Mouse (Mus musculus): ENCODE measurements around the gene Tirap. TPM values are rescaled to one million over a fixed set of nuclear protein-coding genes. Genes with fewer than 3 reads are reported as not detected.

Tirap gene
- polyA plus RNA-seq, 1 experiment from 2014 or later, result 11.9 TPM

- Histone ChIP-seq H3K27ac (peak within 1 kb of the TSS; percentile 86), H3K4me2 (peak within 1 kb of the TSS; percentile 73), H3K36me3 (replicated peaks) (peaks cover 60% of the 10 kb centered on the region), H3K4me3 (replicated peaks) (peak within 1 kb of the TSS; percentile 67), H3K4me1 (peaks cover 18% of the 10 kb centered on the region), H3K9me3 (no peaks in the 10 kb centered on the region), H3K9ac (peak within 1 kb of the TSS; percentile 82), H3K27me3 (no peaks in the 10 kb centered on the region)
- WGBS, result under 1% methylated on average over 72 of the region's 72 CpGs
- ATAC-seq (ENCODE audit: low FRiP score), result peak; percentile 100
Measured at GRCm38 (mm10) chr9:35210542-35211474, 10.7 kb upstream of the Tirap start, which contains the start of gene Foxred1. Gene Foxred1 (minus strand): TSS chr9:35211055.

- Histone ChIP-seq H3K4me2 (no peak overlapping the region), H3K4me3 (replicated peaks) (no peak overlapping the region), H3K36me3 (replicated peaks) (peaks cover 45% of the 10 kb centered on the region), H3K9me3 (no peaks in the 10 kb centered on the region), H3K27me3 (no peaks in the 10 kb centered on the region), H3K27ac (no peak overlapping the region), H3K4me1 (peaks cover 11% of the 10 kb centered on the region), H3K9ac (no peak overlapping the region)
- no peak for ATAC-seq (ENCODE audit: low FRiP score)
- 97% methylated on average over 2 of the region's 2 CpGs for WGBS
Measured at GRCm38 (mm10) chr9:35204421-35204820, 4.3 kb upstream of the Tirap start.

DNA sequence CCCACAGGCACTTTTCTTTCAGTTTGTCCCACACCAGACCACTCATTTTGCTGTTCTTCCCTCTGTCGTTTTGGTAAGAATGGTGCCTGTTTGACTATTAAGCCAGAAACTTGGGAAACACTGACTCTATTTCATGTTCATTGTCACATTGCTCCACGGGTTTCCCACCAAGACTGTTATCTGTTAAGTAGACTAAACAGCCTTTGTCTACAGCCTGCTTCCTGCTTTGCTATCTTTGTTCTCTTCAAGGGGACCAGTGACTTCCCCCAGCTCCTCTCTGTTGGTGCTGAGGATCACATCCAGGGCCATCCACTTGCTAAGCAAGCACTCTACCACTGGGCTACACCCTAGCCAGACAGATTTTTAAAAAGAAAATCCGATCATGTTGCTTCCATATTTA lies 3.4 kb upstream of the Tirap start:
- H3K9me3 ChIP-seq, result no peaks in the 10 kb centered on the region
- no peaks in the 10 kb centered on the region for H3K27me3 ChIP-seq
- no peak for ATAC-seq (ENCODE audit: low FRiP score)
- H3K4me3 ChIP-seq (replicated peaks), result no peak overlapping the region
- H3K36me3 ChIP-seq (replicated peaks), result peaks cover 45% of the 10 kb centered on the region
- H3K27ac ChIP-seq, result no peak overlapping the region
- H3K4me1 ChIP-seq, result peaks cover 19% of the 10 kb centered on the region
- H3K4me2 ChIP-seq, result no peak overlapping the region
- no peak overlapping the region for H3K9ac ChIP-seq
- WGBS, result 80% methylated on average over 3 of the region's 3 CpGs

DNA sequence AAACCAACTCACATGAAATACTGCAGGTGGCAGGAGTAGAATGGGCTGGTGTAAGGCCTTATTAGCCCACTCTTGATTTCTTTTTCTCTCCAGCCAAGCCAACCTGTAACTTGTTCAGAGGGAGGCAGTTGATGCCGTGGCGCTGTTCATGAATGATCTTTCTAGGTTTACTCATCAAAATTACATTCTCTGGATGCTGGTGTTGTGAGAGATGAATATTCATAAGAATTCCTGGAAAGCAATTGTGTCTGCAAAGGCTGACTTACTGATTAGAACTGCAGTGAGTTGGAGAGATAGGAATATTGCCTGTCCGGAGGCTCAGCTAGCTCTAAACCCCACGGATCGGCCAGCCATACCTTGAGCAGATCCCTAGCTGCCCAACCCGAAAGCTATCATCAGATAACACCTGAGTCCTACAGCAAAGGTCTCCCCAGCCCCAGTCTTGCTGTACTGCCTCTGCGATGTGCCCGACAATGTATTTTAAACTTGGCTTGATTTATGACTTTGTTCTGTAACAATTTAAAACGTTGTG lies 504 bp upstream of the Tirap start:
- Histone ChIP-seq H3K27ac (no peak overlapping the region), H3K27me3 (no peaks in the 10 kb centered on the region), H3K4me3 (replicated peaks) (peak overlapping the region; percentile 60), H3K9ac (peak overlapping the region; percentile 71), H3K4me1 (peaks cover 21% of the 10 kb centered on the region), H3K36me3 (replicated peaks) (peaks cover 15% of the 10 kb centered on the region), H3K4me2 (peak overlapping the region; percentile 76), H3K9me3 (no peaks in the 10 kb centered on the region)
- no peak for ATAC-seq (ENCODE audit: low FRiP score)
- 69% methylated on average over 9 of the region's 9 CpGs for WGBS

DNA sequence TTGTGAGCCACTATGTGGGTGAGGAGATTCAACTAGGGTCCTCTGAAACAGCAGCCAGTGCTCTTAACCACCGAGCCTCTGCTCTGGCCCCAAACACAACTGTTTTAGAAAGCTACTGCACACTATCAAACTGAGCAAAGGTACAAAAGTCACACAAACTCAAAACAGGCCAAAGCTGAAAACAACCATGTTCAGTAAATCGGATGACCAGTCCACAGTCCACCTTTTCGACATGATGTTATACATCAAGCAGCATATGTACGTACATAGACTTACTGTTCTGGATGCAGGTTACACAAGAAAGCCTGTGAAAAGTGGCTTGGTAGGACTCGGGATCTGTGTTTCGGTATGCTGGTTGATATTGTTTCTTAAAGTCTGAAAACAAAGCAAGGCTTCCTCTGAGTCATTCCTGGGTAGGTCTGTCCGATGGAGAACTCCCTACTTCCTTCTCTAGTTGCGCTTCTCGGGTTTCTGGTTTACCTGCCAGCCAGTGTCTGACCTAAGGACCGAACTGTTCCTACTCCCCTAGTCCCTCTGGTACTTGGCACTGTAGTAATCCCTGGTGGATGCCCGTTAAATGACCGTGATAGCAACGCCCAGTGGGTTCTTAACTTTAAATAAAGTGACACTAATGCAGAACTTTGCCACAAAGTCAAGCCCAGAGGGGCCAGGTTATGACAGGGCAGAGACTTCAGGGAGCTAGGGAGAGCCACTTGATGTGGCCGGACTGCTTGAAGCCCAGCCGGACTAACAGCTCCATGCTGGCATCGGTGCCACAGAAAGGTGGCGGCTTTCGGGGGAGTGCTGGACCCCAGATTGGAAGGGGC lies 933 bp downstream of the Tirap start:
- WGBS, result 25% methylated on average over 18 of the region's 18 CpGs
- ATAC-seq (ENCODE audit: low FRiP score), result peak; percentile 24
- Histone ChIP-seq H3K36me3 (replicated peaks) (peaks cover 1% of the 10 kb centered on the region; the same call in 1 of the 2 replicates), H3K27me3 (no peaks in the 10 kb centered on the region), H3K4me3 (replicated peaks) (peak overlapping the region; percentile 60), H3K9ac (peak overlapping the region; percentile 71), H3K27ac (no peak overlapping the region), H3K4me1 (peaks cover 21% of the 10 kb centered on the region), H3K4me2 (peak overlapping the region; percentile 76), H3K9me3 (no peaks in the 10 kb centered on the region)

DNA sequence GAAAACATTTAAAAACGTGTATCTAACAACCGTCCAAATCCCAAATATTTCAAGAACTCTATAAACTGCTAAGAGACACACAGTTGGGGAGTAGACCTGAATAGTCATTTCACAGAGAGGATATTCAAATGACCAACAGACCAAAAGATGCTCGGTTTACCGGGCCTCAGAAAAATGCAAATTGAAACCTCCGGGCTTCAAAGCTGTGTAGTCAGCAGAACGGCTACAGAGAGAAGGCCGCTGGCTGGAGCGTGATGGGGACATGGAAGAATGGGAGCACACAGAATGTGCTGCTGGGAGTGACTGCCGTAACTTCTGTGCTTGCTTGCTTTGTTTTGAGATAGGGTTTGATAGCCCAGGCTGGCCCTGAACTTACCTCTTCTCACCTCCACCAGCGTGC lies 1.7 kb downstream of the Tirap start:
- H3K9ac ChIP-seq, result no peak overlapping the region
- H3K4me2 ChIP-seq, result no peak overlapping the region; the same call in 1 of the 2 replicates
- no peaks in the 10 kb centered on the region for H3K9me3 ChIP-seq
- H3K27ac ChIP-seq, result no peak overlapping the region
- H3K4me3 ChIP-seq (replicated peaks), result no peak overlapping the region
- no peaks in the 10 kb centered on the region for H3K27me3 ChIP-seq
- no peaks in the 10 kb centered on the region for H3K36me3 ChIP-seq (replicated peaks)
- peaks cover 21% of the 10 kb centered on the region for H3K4me1 ChIP-seq
- ATAC-seq (ENCODE audit: low FRiP score), result no peak
- 81% methylated on average over 10 of the region's 10 CpGs for WGBS

DNA sequence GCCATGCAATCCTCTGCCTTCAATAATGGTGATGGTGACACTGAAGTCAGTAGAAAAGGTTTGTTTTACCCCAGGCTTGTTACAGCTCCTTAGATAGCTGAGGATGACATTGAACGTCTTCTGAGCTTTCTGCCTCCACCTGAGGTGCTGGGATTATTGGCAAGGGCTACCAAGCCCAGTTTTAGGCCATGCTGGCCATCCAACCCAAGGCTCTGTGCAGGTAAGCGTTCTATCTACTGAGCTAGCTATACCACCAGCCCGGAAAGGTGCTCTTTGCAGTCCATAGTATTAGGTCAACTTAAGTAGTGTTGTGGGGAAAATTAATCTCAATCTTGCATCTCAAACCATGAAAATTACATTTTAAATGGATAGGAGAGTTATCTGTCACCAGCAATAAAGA lies 2.5 kb downstream of the Tirap start:
- Histone ChIP-seq H3K27ac (no peak overlapping the region), H3K4me2 (no peak overlapping the region), H3K27me3 (no peaks in the 10 kb centered on the region), H3K9ac (no peak overlapping the region), H3K4me1 (peaks cover 21% of the 10 kb centered on the region), H3K9me3 (no peaks in the 10 kb centered on the region), H3K36me3 (replicated peaks) (no peaks in the 10 kb centered on the region), H3K4me3 (replicated peaks) (no peak overlapping the region)
- no peak for ATAC-seq (ENCODE audit: low FRiP score)
- WGBS, result 88% methylated on average over 3 of the region's 3 CpGs

- no peak overlapping the region for H3K27ac ChIP-seq
- no peak overlapping the region for H3K4me3 ChIP-seq (replicated peaks)
- H3K27me3 ChIP-seq, result no peaks in the 10 kb centered on the region
- no peaks in the 10 kb centered on the region for H3K9me3 ChIP-seq
- H3K9ac ChIP-seq, result no peak overlapping the region
- peaks cover 7% of the 10 kb centered on the region for H3K4me1 ChIP-seq
- 95% methylated on average over 3 of the region's 3 CpGs for WGBS
- H3K36me3 ChIP-seq (replicated peaks), result peaks cover 13% of the 10 kb centered on the region
- H3K4me2 ChIP-seq, result no peak overlapping the region
- no peak for ATAC-seq (ENCODE audit: low FRiP score)
Measured at GRCm38 (mm10) chr9:35194048-35194447, 6.0 kb downstream of the Tirap start.

- Histone ChIP-seq H3K4me2 (no peak overlapping the region), H3K27ac (0 out of 2 replicates have a peak overlapping the region, but pooled peaks have one; percentile 6), H3K9ac (no peak overlapping the region), H3K36me3 (replicated peaks) (peaks cover 22% of the 10 kb centered on the region), H3K4me1 (no peaks in the 10 kb centered on the region), H3K9me3 (no peaks in the 10 kb centered on the region), H3K27me3 (no peaks in the 10 kb centered on the region), H3K4me3 (replicated peaks) (no peak overlapping the region)
- ATAC-seq (ENCODE audit: low FRiP score), result no peak
- 83% methylated on average over 11 of the region's 11 CpGs for WGBS
Measured at GRCm38 (mm10) chr9:35192983-35193542, 7.0 kb downstream of the Tirap start.

GRCm38 (mm10) chr9:35188700-35189099 lies 11.4 kb downstream of the Tirap start:
- WGBS, result 79% methylated on average over 22 of the region's 22 CpGs
- no peaks in the 10 kb centered on the region for H3K27me3 ChIP-seq
- no peak overlapping the region for H3K9ac ChIP-seq
- no peak overlapping the region for H3K4me2 ChIP-seq
- no peaks in the 10 kb centered on the region for H3K9me3 ChIP-seq
- no peaks in the 10 kb centered on the region for H3K4me1 ChIP-seq
- no peak overlapping the region for H3K4me3 ChIP-seq (replicated peaks)
- ATAC-seq (ENCODE audit: low FRiP score), result no peak
- peaks cover 36% of the 10 kb centered on the region for H3K36me3 ChIP-seq (replicated peaks)
- H3K27ac ChIP-seq, result no peak overlapping the region

DNA sequence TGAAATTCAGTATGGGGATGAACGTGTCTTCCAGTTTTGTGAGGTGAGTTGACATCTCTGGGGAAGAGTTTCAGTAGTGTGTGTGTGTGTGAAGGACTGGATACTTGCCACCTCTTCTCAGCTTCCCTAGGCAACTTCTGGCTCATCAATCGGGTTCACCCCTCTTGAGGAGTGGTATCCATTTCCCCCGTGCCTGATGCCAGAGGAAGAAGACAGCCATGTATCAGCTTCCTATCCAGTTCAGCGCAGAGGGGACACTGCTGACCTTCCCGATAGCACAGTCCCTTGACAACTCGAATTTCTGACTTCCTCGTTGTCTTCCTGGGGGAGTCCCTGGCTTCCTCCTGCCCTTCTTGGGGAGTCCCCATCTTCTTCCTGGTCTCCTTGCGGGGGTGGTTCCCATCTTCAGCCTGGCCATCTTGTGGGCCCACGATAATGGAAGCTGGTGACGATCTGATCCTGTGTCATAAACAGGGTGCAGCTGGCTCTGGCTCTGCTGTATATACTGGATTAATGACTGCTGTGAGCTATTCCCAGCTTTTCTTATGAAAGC lies 12.7 kb downstream of the Tirap start:
- Histone ChIP-seq H3K4me2 (no peak overlapping the region), H3K36me3 (replicated peaks) (peaks cover 36% of the 10 kb centered on the region), H3K27me3 (no peaks in the 10 kb centered on the region), H3K4me3 (replicated peaks) (no peak overlapping the region), H3K4me1 (no peaks in the 10 kb centered on the region), H3K9me3 (no peaks in the 10 kb centered on the region), H3K27ac (no peak overlapping the region), H3K9ac (no peak overlapping the region)
- WGBS, result 89% methylated on average over 10 of the region's 10 CpGs
- ATAC-seq (ENCODE audit: low FRiP score), result no peak

- H3K9me3 ChIP-seq, result no peaks in the 10 kb centered on the region
- no peaks in the 10 kb centered on the region for H3K4me1 ChIP-seq
- WGBS, result 84% methylated on average over 4 of the region's 4 CpGs
- ATAC-seq (ENCODE audit: low FRiP score), result no peak
- H3K36me3 ChIP-seq (replicated peaks), result peaks cover 36% of the 10 kb centered on the region
- H3K27ac ChIP-seq, result no peak overlapping the region
- H3K4me2 ChIP-seq, result no peak overlapping the region
- H3K27me3 ChIP-seq, result no peaks in the 10 kb centered on the region
- H3K9ac ChIP-seq, result no peak overlapping the region
- no peak overlapping the region for H3K4me3 ChIP-seq (replicated peaks)
Measured at GRCm38 (mm10) chr9:35186430-35186829, 13.7 kb downstream of the Tirap start.

Measured in forebrain, embryonic 12.5 days (tissue).